Mouse (Mus musculus): Measurements from ENCODE around the gene Slc13a2. TPM values are rescaled to one million over a fixed set of nuclear protein-coding genes. Genes with fewer than 3 reads are reported as not detected.

Slc13a2 gene
- polyA plus RNA-seq, 1 experiment from 2014 or later: 1.1 TPM

GRCm38 (mm10) chr11:78416854-78417253, 5.2 kb downstream of the Slc13a2 start:
- no peak for DNase-seq (ENCODE audit: low read depth, low spot score)
- ChIA-PET CTCF (interaction anchor here (1.1 to 1.4 kb wide), 3 partner anchors 18 to 73 kb away, joined by 3 to 6 read pairs (median 3); no protein-coding TSS in a partner anchor), POLR2A (no interaction called here)
- in situ Hi-C loops (cut with MboI; ENCODE audit: low pct_unique_long_range_greater_than_20kb): no loop called here
- ATAC-seq: no peak
- H3K27me3 ChIP-seq: no peaks in the 10 kb centered on the region
- TF ChIP-seq CTCF (IDR thresholded peaks at IDR 0.05): no peak

DNA sequence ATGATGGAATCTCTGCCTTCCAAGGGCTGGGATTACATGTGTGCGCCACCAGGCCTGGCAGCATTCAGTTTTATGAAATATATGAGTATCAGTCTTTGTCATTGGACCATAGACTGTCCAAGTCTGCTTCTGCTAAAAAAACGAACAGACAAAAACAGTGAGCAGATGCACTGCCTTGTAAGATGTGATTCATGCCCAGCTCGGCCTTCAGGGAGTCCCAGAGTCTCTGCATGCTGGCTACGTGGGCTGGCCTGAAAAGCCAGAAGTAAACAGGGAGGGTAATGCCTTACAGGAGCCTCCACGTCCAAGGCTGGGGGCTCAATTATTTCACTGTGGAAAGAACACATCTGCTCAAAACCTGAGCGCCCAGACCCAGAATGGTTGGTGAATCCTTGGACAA, 9.2 kb downstream of the Slc13a2 start:
- TF ChIP-seq CTCF (IDR thresholded peaks at IDR 0.05): no peak
- no peak for DNase-seq (ENCODE audit: low read depth, low spot score)
- in situ Hi-C loops (cut with MboI; ENCODE audit: low pct_unique_long_range_greater_than_20kb): no loop called here
- POLR2A ChIA-PET: no interaction called here
- no peak for ATAC-seq
- CTCF ChIA-PET: interaction anchor here (1.6 to 3.0 kb wide), 2 partner anchors 13 to 54 kb away, joined by 5 to 16 read pairs; no protein-coding TSS in a partner anchor
- H3K27me3 ChIP-seq: no peaks in the 10 kb centered on the region

GRCm38 (mm10) chr11:78412324-78412850, 9.6 kb downstream of the Slc13a2 start:
- ATAC-seq (no peak), DNase-seq (ENCODE audit: low read depth, low spot score) (no peak)
- POLR2A ChIA-PET: no interaction called here
- CTCF ChIA-PET: interaction anchor here (1.4 to 3.0 kb wide), 4 partner anchors 13 to 54 kb away, joined by 5 to 16 read pairs (median 5); no protein-coding TSS in a partner anchor
- in situ Hi-C loops (cut with MboI; ENCODE audit: low pct_unique_long_range_greater_than_20kb): no loop called here
- H3K27me3 ChIP-seq: no peaks in the 10 kb centered on the region
- TF ChIP-seq CTCF (IDR thresholded peaks at IDR 0.05): no peak

- no peaks in the 10 kb centered on the region for H3K27me3 ChIP-seq
- no peak for DNase-seq (ENCODE audit: low read depth, low spot score)
- ATAC-seq: no peak
- in situ Hi-C loops (cut with MboI; ENCODE audit: low pct_unique_long_range_greater_than_20kb): no loop called here
- POLR2A ChIA-PET: no interaction called here
- TF ChIP-seq CTCF (IDR thresholded peaks at IDR 0.05): no peak
- CTCF ChIA-PET: interaction anchor here (1.4 to 3.0 kb wide), 4 partner anchors 12 to 53 kb away, joined by 5 to 16 read pairs (median 5); no protein-coding TSS in a partner anchor
Measured at GRCm38 (mm10) chr11:78411606-78412323, 10.3 kb downstream of the Slc13a2 start.

GRCm38 (mm10) chr11:78408256-78409240, 13.5 kb downstream of the Slc13a2 start:
- CTCF ChIA-PET: interaction anchor here (1.2 to 2.2 kb wide), 3 partner anchors 9 to 48 kb away, joined by 3 to 7 read pairs (median 4); partner anchors contain the start of gene Slc13a2
- in situ Hi-C loops (cut with MboI; ENCODE audit: low pct_unique_long_range_greater_than_20kb): no loop called here
- no peaks in the 10 kb centered on the region for H3K27me3 ChIP-seq
- no peak for ATAC-seq
- no peak for TF ChIP-seq CTCF (IDR thresholded peaks at IDR 0.05)
- DNase-seq (ENCODE audit: low read depth, low spot score): no peak
- POLR2A ChIA-PET: no interaction called here

GRCm38 (mm10) chr11:78402062-78402461, 20.0 kb downstream of the Slc13a2 start:
- CTCF ChIA-PET: interaction anchor here (13.3 kb wide), 1 partner anchor 44 kb away, joined by 473 read pairs; no protein-coding TSS in a partner anchor

DNA sequence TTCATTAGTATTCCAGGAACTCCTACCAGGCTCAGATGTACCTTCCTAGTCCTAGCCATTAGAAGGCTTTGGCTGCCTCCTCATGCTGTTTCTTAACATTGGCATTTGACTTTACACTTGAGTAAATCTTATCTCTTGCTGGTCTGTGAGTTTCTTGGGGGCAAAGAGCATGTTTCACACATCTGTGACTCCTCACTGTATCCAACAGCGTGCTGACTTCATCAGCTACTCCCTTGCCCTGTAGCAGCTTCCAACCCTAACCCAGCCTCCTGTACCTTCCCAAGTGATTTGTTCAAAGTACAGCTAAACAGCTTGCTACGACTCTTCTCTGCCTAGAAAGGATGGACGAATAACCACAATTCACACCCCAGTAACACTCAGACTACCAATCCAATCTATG, 20.5 kb downstream of the Slc13a2 start:
- ChIA-PET POLR2A (interaction anchor here (9.9 kb wide), 1 partner anchor 38 kb away, joined by 160 read pairs; no protein-coding TSS in a partner anchor), CTCF (interaction anchor here (13.3 kb wide), 1 partner anchor 43 kb away, joined by 473 read pairs; no protein-coding TSS in a partner anchor)
- no peak for ATAC-seq
- TF ChIP-seq CTCF (IDR thresholded peaks at IDR 0.05): no peak
- H3K27me3 ChIP-seq: no peaks in the 10 kb centered on the region
- in situ Hi-C loops (cut with MboI; ENCODE audit: low pct_unique_long_range_greater_than_20kb): loop anchor here (5.0 kb wide), 1 partner anchor 46 kb away; no protein-coding TSS in a partner anchor
- DNase-seq (ENCODE audit: low read depth, low spot score): no peak

More at GRCm38 (mm10) chr11:78402062-78402461, 20.0 kb downstream of the Slc13a2 start:
- ATAC-seq (no peak), DNase-seq (ENCODE audit: low read depth, low spot score) (no peak)
- in situ Hi-C loops (cut with MboI; ENCODE audit: low pct_unique_long_range_greater_than_20kb): loop anchor here (5.0 kb wide), 1 partner anchor 45 kb away; no protein-coding TSS in a partner anchor
- no peaks in the 10 kb centered on the region for H3K27me3 ChIP-seq
- TF ChIP-seq CTCF (IDR thresholded peaks at IDR 0.05): no peak
- POLR2A ChIA-PET: interaction anchor here (9.9 kb wide), 1 partner anchor 39 kb away, joined by 160 read pairs; no protein-coding TSS in a partner anchor

DNA sequence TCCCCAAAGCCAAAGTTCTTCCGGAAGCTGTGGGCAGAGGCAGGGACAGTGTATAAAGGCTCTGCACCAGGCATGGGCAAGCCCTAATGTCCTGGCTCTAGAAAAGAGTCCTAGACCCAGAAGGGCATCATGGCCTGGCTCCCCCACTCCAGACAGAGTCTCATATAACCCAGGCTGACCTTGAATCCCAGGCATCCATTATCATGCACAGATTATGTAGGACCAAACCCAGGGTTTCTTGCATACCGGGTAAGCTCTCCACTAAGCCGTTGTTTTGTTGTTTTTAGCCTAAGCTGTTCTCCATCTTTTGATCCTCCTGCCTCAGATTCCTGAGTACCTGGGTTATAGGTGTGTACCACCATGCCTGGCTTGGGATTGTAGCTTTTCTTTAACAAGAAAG, 21.1 kb downstream of the Slc13a2 start:
- in situ Hi-C loops (cut with MboI; ENCODE audit: low pct_unique_long_range_greater_than_20kb): loop anchor here (5.0 kb wide), 1 partner anchor 46 kb away; no protein-coding TSS in a partner anchor
- TF ChIP-seq CTCF (IDR thresholded peaks at IDR 0.05): no peak
- DNase-seq (ENCODE audit: low read depth, low spot score): no peak
- no peak for ATAC-seq
- POLR2A ChIA-PET: interaction anchor here (9.9 kb wide), 1 partner anchor 38 kb away, joined by 160 read pairs; no protein-coding TSS in a partner anchor
- CTCF ChIA-PET: interaction anchor here (13.3 kb wide), 1 partner anchor 43 kb away, joined by 473 read pairs; no protein-coding TSS in a partner anchor
- H3K27me3 ChIP-seq: no peaks in the 10 kb centered on the region

GRCm38 (mm10) chr11:78399680-78400079, 22.3 kb downstream of the Slc13a2 start:
- no peaks in the 10 kb centered on the region for H3K27me3 ChIP-seq
- peak; percentile 99 for TF ChIP-seq CTCF (IDR thresholded peaks at IDR 0.05)
- ATAC-seq (no peak), DNase-seq (ENCODE audit: low read depth, low spot score) (no peak)
- ChIA-PET POLR2A (interaction anchor here (0.5 to 9.9 kb wide), 3 partner anchors 36 to 84 kb away, joined by 3 to 160 read pairs (median 5); no protein-coding TSS in a partner anchor), CTCF (interaction anchor here (0.7 to 13.3 kb wide), 19 partner anchors 8 to 292 kb away, joined by 3 to 473 read pairs (median 4); partner anchors contain the start of gene Foxn1)
- in situ Hi-C loops (cut with MboI; ENCODE audit: low pct_unique_long_range_greater_than_20kb): loop anchor here (5.0 kb wide), 2 partner anchors 37 to 48 kb away; no protein-coding TSS in a partner anchor
